Mouse (Mus musculus) bone marrow, adult 2 months (tissue): Measurements from ENCODE around the gene Atp5g3.
A peak's percentile ranks its signal among the peaks of the same experiment; 100 is the strongest.

ENCODE experiments used
- CTCF ChIP-seq: fragments of 200-500 bp; IDR thresholded peaks from 2 replicates; pipeline ENCODE4 v1.5.1; 2011; ENCODE audit warnings: low read length, control low read depth; ENCODE audit not compliant: control insufficient read depth, insufficient read depth
- POLR2A ChIP-seq: fragments of 200-500 bp; IDR thresholded peaks from 2 replicates; pipeline ENCODE4 v1.6.1; 2011; ENCODE audit warnings: low read depth, mild to moderate bottlenecking, control low read depth, low read length, borderline replicate concordance; ENCODE audit not compliant: control insufficient read depth

DNA sequence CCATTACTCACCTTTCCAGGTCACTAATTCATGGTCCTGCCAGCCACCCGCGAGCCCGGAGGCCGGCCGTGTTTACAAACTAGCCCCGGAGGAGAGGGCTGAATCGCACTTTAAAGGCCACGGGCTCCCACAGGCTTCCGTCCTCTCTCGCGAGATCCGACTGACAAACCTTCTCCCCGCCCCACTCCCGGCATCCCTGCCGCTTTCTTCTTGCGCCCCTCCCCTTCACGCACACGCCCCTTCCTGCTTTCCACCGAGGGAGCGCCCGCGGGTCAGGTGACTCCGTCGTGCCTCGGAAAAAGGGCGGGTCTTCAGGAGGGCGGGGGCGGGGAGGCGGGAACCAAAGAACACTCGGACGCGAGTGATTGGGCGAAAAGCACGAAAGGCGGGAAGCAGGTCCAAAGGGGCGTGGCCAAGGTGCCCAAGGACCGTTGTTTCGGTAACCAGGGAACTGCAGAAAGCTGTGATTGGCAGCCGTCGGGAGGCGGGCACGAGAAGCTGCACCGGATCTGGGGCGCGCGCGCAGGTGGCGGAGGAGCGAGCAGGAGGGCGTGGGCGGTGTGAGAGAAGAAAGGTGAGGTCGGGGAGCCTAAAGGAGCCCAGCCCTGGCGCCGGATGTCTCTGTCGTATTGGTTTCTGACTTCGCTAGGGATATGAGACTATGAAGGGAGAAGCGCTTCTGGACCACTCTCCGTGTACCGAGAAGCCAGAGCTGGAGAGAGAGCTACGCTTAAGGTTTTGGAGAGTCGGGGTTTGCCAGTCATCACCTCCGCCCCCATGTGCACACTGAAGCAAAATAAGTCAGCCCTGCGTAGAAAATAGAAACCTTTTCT lies 18.4 kb downstream of the Atp5g3 start, which contains the start of gene Atf2:
- TF ChIP-seq CTCF (no peak), POLR2A (peak; percentile 81; the same call in 1 of the 2 replicates)
